Mouse (Mus musculus) lung, embryonic 16.5 days (tissue): ENCODE measurements around the gene Hdac8. TPM values are rescaled to one million over a fixed set of nuclear protein-coding genes. Genes with fewer than 3 reads are reported as not detected.
A peak's percentile ranks its signal among the peaks of the same experiment; 100 is the strongest.

ENCODE experiments used
- ATAC-seq: fragments of 200-750 bp; cut with Nextera tagmentation; 2 replicates; pipeline ENCODE4 v1.8.0; 2017; ENCODE audit warnings: low read depth, mild to moderate bottlenecking, moderate library complexity
- H3K27ac ChIP-seq: fragments of 300-500 bp; sonication (generic); 2 replicates; pipeline ENCODE4 v1.5.1; 2014; ENCODE audit warnings: mild to moderate bottlenecking, control low read depth, low read length
- H3K27me3 ChIP-seq: fragments of 300-500 bp; sonication (generic); 2 replicates; pipeline ENCODE4 v1.6.1; 2014; ENCODE audit warnings: low read depth, low read length, mixed read lengths; ENCODE audit not compliant: control insufficient read depth, insufficient read depth
- H3K36me3 ChIP-seq: fragments of 300-500 bp; sonication (generic); 2 replicates; pipeline ENCODE4 v1.6.1; 2014; ENCODE audit warnings: low read length; ENCODE audit not compliant: control insufficient read depth, insufficient read depth
- H3K4me1 ChIP-seq: fragments of 300-500 bp; sonication (generic); replicated peaks from 2 replicates; pipeline ENCODE4 v1.6.1; 2014; ENCODE audit warnings: low read length, mixed read lengths; ENCODE audit not compliant: control insufficient read depth, insufficient read depth
- H3K4me2 ChIP-seq: fragments of 300-500 bp; sonication (generic); 2 replicates; pipeline ENCODE4 v1.6.1; 2014; ENCODE audit warnings: low read depth, low read length, control low read depth
- H3K4me3 ChIP-seq: fragments of 300-500 bp; sonication (generic); 2 replicates; pipeline ENCODE4 v1.5.1; 2014; ENCODE audit warnings: mild to moderate bottlenecking, low read length, control low read depth
- H3K9ac ChIP-seq: fragments of 300-500 bp; sonication (generic); 2 replicates; pipeline ENCODE4 v1.6.1; 2014; ENCODE audit warnings: low read length, control low read depth
- H3K9me3 ChIP-seq: fragments of 300-500 bp; sonication (generic); 2 replicates; pipeline ENCODE4 v1.6.1; 2016; ENCODE audit warnings: low read length; ENCODE audit not compliant: control insufficient read depth
- WGBS: fragments of 180-500 bp; shearing (Covaris S2); extraction: QIAGEN DNeasy Blood & Tissue Kit; methylation state at CpG from one replicate; pipeline ENCODE4 v1.1.7; 2014; 5-methylcytosine and 5-hydroxymethylcytosine counted together
- polyA plus RNA-seq: library from polyadenylated mRNA; unstranded; fragments of >200 nt; fragmentation: Nextera tagmentation; extraction: Ambion mirVana; gene quantifications from 2 replicates; pipeline ENCODE4 v1.2.1, GENCODE M21; 2015

The Hdac8 gene
- polyA plus RNA-seq, 1 experiment from 2014 or later: 11.1 TPM

GRCm38 (mm10) chrX:102305806-102306205, 199.4 kb downstream of the Hdac8 start:
- 57% methylated on average over 4 of the region's 4 CpGs for WGBS
- Histone ChIP-seq H3K36me3 (no peaks in the 10 kb centered on the region), H3K4me1 (no peaks in the 10 kb centered on the region), H3K4me3 (no peak overlapping the region), H3K9ac (no peak overlapping the region), H3K27me3 (peaks cover 4% of the 10 kb centered on the region; the same call in 1 of the 2 replicates), H3K4me2 (no peak overlapping the region), H3K27ac (no peak overlapping the region), H3K9me3 (no peaks in the 10 kb centered on the region; the same call in 1 of the 2 replicates)
- no peak for ATAC-seq

- Histone ChIP-seq H3K27me3 (peaks cover 4% of the 10 kb centered on the region; the same call in 1 of the 2 replicates), H3K36me3 (no peaks in the 10 kb centered on the region), H3K4me3 (no peak overlapping the region), H3K4me1 (no peaks in the 10 kb centered on the region), H3K9ac (no peak overlapping the region), H3K9me3 (no peaks in the 10 kb centered on the region; the same call in 1 of the 2 replicates), H3K27ac (no peak overlapping the region), H3K4me2 (no peak overlapping the region)
- 59% methylated on average over 4 of the region's 4 CpGs for WGBS
- ATAC-seq: no peak
Observed at GRCm38 (mm10) chrX:102304914-102305313, 200.2 kb downstream of the Hdac8 start.

- WGBS: 33% methylated on average over 3 of the region's 3 CpGs
- no peaks in the 10 kb centered on the region for H3K9me3 ChIP-seq
- H3K36me3 ChIP-seq: no peaks in the 10 kb centered on the region
- H3K4me3 ChIP-seq: no peak overlapping the region
- H3K9ac ChIP-seq: no peak overlapping the region
- no peak overlapping the region for H3K27ac ChIP-seq
- H3K27me3 ChIP-seq: peaks cover 4% of the 10 kb centered on the region; the same call in 1 of the 2 replicates
- H3K4me2 ChIP-seq: no peak overlapping the region
- no peak for ATAC-seq
- no peaks in the 10 kb centered on the region for H3K4me1 ChIP-seq
Observed at GRCm38 (mm10) chrX:102302476-102302875, 202.7 kb downstream of the Hdac8 start.

GRCm38 (mm10) chrX:102284889-102285288, 220.3 kb downstream of the Hdac8 start:
- WGBS: 70% methylated on average over 3 of the region's 3 CpGs
- no peaks in the 10 kb centered on the region for H3K9me3 ChIP-seq
- H3K4me1 ChIP-seq: no peaks in the 10 kb centered on the region
- H3K27ac ChIP-seq: no peak overlapping the region
- no peak for ATAC-seq
- H3K4me2 ChIP-seq: no peak overlapping the region
- H3K36me3 ChIP-seq: no peaks in the 10 kb centered on the region
- H3K9ac ChIP-seq: no peak overlapping the region
- no peak overlapping the region for H3K4me3 ChIP-seq
- no peaks in the 10 kb centered on the region for H3K27me3 ChIP-seq

- no peak overlapping the region for H3K9ac ChIP-seq
- H3K4me3 ChIP-seq: no peak overlapping the region
- ATAC-seq: no peak
- no peak overlapping the region for H3K4me2 ChIP-seq
- H3K36me3 ChIP-seq: no peaks in the 10 kb centered on the region
- H3K9me3 ChIP-seq: no peaks in the 10 kb centered on the region
- H3K27ac ChIP-seq: no peak overlapping the region
- no peaks in the 10 kb centered on the region for H3K4me1 ChIP-seq
- WGBS: 81% methylated on average over 13 of the region's 14 CpGs
- peaks cover 2% of the 10 kb centered on the region; the same call in 1 of the 2 replicates for H3K27me3 ChIP-seq
Observed at GRCm38 (mm10) chrX:102262620-102263345, 242.4 kb downstream of the Hdac8 start.

GRCm38 (mm10) chrX:102259772-102260171, 245.4 kb downstream of the Hdac8 start:
- 80% methylated on average over 4 of the region's 4 CpGs for WGBS
- Histone ChIP-seq H3K4me3 (no peak overlapping the region), H3K27me3 (peaks cover 2% of the 10 kb centered on the region; the same call in 1 of the 2 replicates), H3K36me3 (no peaks in the 10 kb centered on the region), H3K9ac (no peak overlapping the region), H3K27ac (no peak overlapping the region), H3K4me2 (no peak overlapping the region), H3K4me1 (no peaks in the 10 kb centered on the region), H3K9me3 (no peaks in the 10 kb centered on the region)
- ATAC-seq: no peak

- peaks cover 36% of the 10 kb centered on the region for H3K27me3 ChIP-seq
- no peak overlapping the region for H3K9ac ChIP-seq
Observed at GRCm38 (mm10) chrX:102253892-102254291, 251.3 kb downstream of the Hdac8 start.

GRCm38 (mm10) chrX:102251937-102252860, 253.0 kb downstream of the Hdac8 start, which contains the start of gene Cited1:
Gene Cited1 (minus strand): TSS chrX:102252181.
- ATAC-seq: peak; percentile 90
- no peaks in the 10 kb centered on the region for H3K36me3 ChIP-seq
- peak within 1 kb of the TSS; percentile 88 for H3K4me2 ChIP-seq
- peak within 1 kb of the TSS; percentile 58 for H3K4me3 ChIP-seq
- H3K27ac ChIP-seq: no peak within 1 kb of the TSS
- no peaks in the 10 kb centered on the region for H3K4me1 ChIP-seq
- peaks cover 42% of the 10 kb centered on the region for H3K27me3 ChIP-seq
- 16% methylated on average over 44 of the region's 44 CpGs for WGBS
- H3K9ac ChIP-seq: peak within 1 kb of the TSS; percentile 52
- H3K9me3 ChIP-seq: peaks cover 3% of the 10 kb centered on the region; the same call in 1 of the 2 replicates

More at GRCm38 (mm10) chrX:102253892-102254291, 251.3 kb downstream of the Hdac8 start:
- H3K4me3 ChIP-seq: 0 out of 2 replicates have a peak overlapping the region, but pooled peaks have one; percentile 10
- no peak for ATAC-seq
- no peaks in the 10 kb centered on the region for H3K36me3 ChIP-seq
- no peak overlapping the region for H3K27ac ChIP-seq
- 9% methylated on average over 7 of the region's 7 CpGs for WGBS
- peaks cover 3% of the 10 kb centered on the region; the same call in 1 of the 2 replicates for H3K9me3 ChIP-seq
- H3K4me2 ChIP-seq: peak overlapping the region; percentile 29
- H3K4me1 ChIP-seq: no peaks in the 10 kb centered on the region
